Mouse (Mus musculus) testis, adult 2 months (tissue): ENCODE data around the gene Olfr315. TPM values are rescaled to one million over a fixed set of nuclear protein-coding genes. Genes with fewer than 3 reads are reported as not detected.

Source experiments
- H3K27ac ChIP-seq: fragments of 200-500 bp; 2 replicates; pipeline ENCODE4 v1.5.1; 2012; ENCODE audit warnings: low read depth, low read length; ENCODE audit not compliant: control insufficient read depth, insufficient read depth
- H3K27me3 ChIP-seq: fragments of 200-500 bp; 2 replicates; pipeline ENCODE4 v1.6.1; 2012; ENCODE audit warnings: mild to moderate bottlenecking, low read length, moderate library complexity; ENCODE audit not compliant: control insufficient read depth, insufficient read depth
- H3K36me3 ChIP-seq: fragments of 200-500 bp; 2 replicates; pipeline ENCODE4 v1.6.1; 2012; ENCODE audit warnings: mild to moderate bottlenecking, low read length; ENCODE audit not compliant: control insufficient read depth, insufficient read depth
- H3K4me1 ChIP-seq: fragments of 200-500 bp; 2 replicates; pipeline ENCODE4 v1.6.1; 2012; ENCODE audit warnings: low read length; ENCODE audit not compliant: control insufficient read depth, insufficient read depth
- H3K4me3 ChIP-seq: fragments of 200-500 bp; 2 replicates; pipeline ENCODE4 v1.5.1; 2012; ENCODE audit warnings: low read depth, mild to moderate bottlenecking, low read length, moderate library complexity, mixed read lengths; ENCODE audit not compliant: control insufficient read depth
- CTCF ChIP-seq: fragments of 200-500 bp; IDR thresholded peaks from 2 replicates; pipeline ENCODE4 v1.5.1; 2012; ENCODE audit warnings: low read depth, mild to moderate bottlenecking, inconsistent platforms, low read length, moderate library complexity; ENCODE audit not compliant: control insufficient read depth, insufficient read depth, insufficient replicate concordance
- POLR2A ChIP-seq: fragments of 200-500 bp; IDR thresholded peaks from 2 replicates; pipeline ENCODE4 v1.6.1; 2012; ENCODE audit warnings: low read depth, mild to moderate bottlenecking, inconsistent platforms, low read length, moderate library complexity; ENCODE audit not compliant: control insufficient read depth
- polyA plus RNA-seq: library from polyadenylated mRNA; depleted of rRNA; stranded (reverse); fragments of >200 nt; gene quantifications from 2 replicates; pipeline ENCODE4 v1.2.3, GENCODE M21; 2012

Olfr315 gene
- polyA plus RNA-seq, 1 experiment = not detected

DNA sequence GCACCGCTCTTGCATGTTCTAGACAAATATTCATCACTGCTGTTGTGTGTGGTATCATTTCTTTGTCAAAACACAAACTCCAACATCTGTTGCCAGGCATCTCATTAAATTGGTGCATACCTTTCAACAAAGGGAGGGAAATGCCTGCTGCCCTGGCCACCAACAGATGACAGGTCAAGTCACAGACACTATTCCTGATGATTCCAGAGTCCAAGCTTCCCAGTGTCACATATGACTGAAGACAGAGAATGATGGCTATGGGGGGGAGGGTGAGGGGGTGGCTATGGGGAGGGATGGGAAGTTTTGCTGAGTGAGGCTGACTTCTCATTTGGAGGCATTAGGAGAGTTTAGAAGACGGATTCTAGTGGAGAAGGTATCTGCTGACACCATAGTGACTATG, 11.2 kb downstream of the Olfr315 start:
- H3K4me3 ChIP-seq = no peak overlapping the region
- TF ChIP-seq CTCF (no peak), POLR2A (no peak)
- no peaks in the 10 kb centered on the region for H3K36me3 ChIP-seq
- H3K27ac ChIP-seq = no peak overlapping the region
- no peaks in the 10 kb centered on the region for H3K27me3 ChIP-seq
- H3K4me1 ChIP-seq = peaks cover 9% of the 10 kb centered on the region; the same call in 1 of the 2 replicates

GRCm38 (mm10) chr11:58787651-58788050, 14.7 kb downstream of the Olfr315 start:
- TF ChIP-seq POLR2A (no peak), CTCF (no peak)

DNA sequence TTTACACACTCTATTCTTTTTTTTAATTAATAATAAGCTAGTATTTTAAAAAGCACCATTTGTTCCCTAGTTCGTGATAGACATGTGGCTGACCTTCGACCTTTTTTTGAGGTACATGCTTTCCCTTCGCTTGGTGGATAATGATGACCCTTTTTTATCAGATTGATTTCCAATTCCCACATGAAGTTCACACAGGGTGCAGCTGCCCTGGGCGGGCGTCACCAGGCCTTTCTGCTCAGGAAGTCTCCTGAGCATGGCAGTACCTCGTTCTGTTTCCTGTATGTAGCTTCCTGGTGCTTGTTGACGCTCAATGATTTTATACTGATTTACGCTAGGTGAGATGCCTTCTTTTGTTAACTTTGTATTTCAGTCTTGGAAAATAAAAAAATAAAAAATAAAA, 15.4 kb downstream of the Olfr315 start:
- Histone ChIP-seq H3K4me3 (no peak overlapping the region), H3K36me3 (no peaks in the 10 kb centered on the region), H3K27me3 (no peaks in the 10 kb centered on the region), H3K4me1 (peaks cover 9% of the 10 kb centered on the region; the same call in 1 of the 2 replicates), H3K27ac (no peak overlapping the region)
- TF ChIP-seq CTCF = no peak
- no peak for TF ChIP-seq POLR2A

More at GRCm38 (mm10) chr11:58787651-58788050, 14.7 kb downstream of the Olfr315 start:
- Histone ChIP-seq H3K4me3 (no peak overlapping the region), H3K4me1 (peaks cover 9% of the 10 kb centered on the region; the same call in 1 of the 2 replicates), H3K27ac (no peak overlapping the region), H3K36me3 (no peaks in the 10 kb centered on the region), H3K27me3 (no peaks in the 10 kb centered on the region)

DNA sequence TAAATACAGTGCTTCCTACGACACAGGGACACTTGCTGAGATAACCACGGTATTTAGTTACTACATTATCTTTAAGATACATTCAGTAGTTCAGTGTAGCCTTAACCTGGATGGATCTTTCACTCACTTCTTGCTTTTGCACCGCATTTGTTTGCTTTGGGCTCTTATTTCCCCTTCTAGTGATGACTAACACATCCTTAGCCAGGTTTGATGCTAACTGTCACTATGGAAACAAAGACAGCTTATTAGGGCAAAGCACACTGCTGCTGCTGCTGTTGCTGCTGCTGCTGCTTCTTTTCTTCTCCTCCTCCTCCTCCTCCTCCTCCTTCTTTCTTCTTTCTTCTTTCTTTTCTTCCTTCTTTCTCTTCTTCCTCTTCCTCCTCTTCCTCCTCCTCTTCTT, 16.5 kb downstream of the Olfr315 start:
- TF ChIP-seq CTCF = no peak
- TF ChIP-seq POLR2A = no peak
- Histone ChIP-seq H3K36me3 (no peaks in the 10 kb centered on the region), H3K4me3 (no peak overlapping the region), H3K27ac (no peak overlapping the region), H3K4me1 (peaks cover 9% of the 10 kb centered on the region; the same call in 1 of the 2 replicates), H3K27me3 (no peaks in the 10 kb centered on the region)

DNA sequence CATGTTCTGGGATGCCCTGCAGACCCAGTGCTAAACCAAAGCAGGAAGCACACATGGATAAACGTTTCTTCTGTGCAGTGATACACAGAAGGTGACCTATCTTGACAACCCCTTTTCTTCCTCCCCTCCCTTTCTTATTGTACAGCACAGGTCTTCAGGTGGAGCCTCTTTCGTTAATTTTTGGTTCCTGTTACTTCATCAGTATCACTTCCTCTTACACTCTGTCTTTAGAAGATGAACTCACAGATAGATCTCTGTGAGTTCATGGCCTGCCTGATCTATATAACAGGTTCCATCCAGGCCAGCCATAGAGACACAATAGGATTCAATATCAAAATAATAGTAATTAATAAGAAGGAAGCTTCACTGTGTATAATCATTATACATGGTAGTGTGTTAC, 17.1 kb downstream of the Olfr315 start:
- TF ChIP-seq CTCF = no peak
- TF ChIP-seq POLR2A = no peak
- Histone ChIP-seq H3K27ac (no peak overlapping the region), H3K36me3 (no peaks in the 10 kb centered on the region), H3K27me3 (no peaks in the 10 kb centered on the region), H3K4me3 (no peak overlapping the region), H3K4me1 (peaks cover 9% of the 10 kb centered on the region; the same call in 1 of the 2 replicates)

GRCm38 (mm10) chr11:58790646-58791045, 17.7 kb downstream of the Olfr315 start:
- Histone ChIP-seq H3K4me3 (no peak overlapping the region), H3K27ac (no peak overlapping the region), H3K36me3 (no peaks in the 10 kb centered on the region), H3K27me3 (no peaks in the 10 kb centered on the region), H3K4me1 (peaks cover 9% of the 10 kb centered on the region; the same call in 1 of the 2 replicates)
- TF ChIP-seq POLR2A = no peak
- no peak for TF ChIP-seq CTCF

DNA sequence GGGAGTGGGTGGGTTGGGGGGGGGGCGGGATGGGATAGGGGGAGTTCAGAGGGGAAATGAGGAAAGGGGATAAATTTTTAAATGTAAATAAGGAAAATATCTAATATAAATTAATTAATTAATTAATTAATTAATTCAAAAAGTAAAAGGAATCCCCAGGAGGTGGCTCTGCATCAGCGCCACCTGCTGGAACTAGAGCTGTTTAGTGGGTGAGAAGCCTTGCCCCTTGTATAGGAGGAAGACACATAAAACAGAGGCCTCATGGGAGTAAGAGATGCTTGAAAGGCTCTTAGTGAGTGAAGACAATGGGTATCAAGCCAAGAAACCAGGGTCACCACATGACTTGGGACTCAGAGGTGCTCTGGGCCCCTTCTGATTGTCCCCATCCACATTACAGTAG, 22.9 kb downstream of the Olfr315 start:
- no peak for TF ChIP-seq CTCF
- no peak for TF ChIP-seq POLR2A

DNA sequence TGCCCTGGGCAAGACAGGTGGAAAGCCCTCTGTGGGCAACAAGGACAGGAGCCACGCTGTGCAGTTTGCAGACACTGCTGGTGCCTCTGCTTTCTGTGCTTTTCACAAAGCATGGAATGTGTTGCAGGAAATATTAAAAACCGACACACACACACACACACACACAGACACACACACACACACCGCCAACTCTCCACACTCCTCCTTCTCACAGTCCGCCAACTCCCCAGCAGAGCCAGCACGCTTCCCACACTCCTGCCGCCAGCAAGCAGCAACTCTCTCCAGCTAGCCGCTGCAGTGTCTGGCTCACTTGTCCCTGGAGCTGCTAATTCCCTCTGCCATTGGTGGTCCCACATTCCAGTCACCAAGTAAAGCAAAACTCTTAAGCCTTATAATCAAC, 23.9 kb downstream of the Olfr315 start:
- Histone ChIP-seq H3K4me1 (peaks cover 5% of the 10 kb centered on the region), H3K27ac (no peak overlapping the region), H3K27me3 (no peaks in the 10 kb centered on the region), H3K4me3 (no peak overlapping the region), H3K36me3 (no peaks in the 10 kb centered on the region)
- TF ChIP-seq POLR2A = no peak
- no peak for TF ChIP-seq CTCF

More for the DNA sequence above, 22.9 kb downstream of the Olfr315 start:
- Histone ChIP-seq H3K4me3 (no peak overlapping the region), H3K4me1 (no peaks in the 10 kb centered on the region), H3K27me3 (no peaks in the 10 kb centered on the region), H3K27ac (no peak overlapping the region), H3K36me3 (no peaks in the 10 kb centered on the region)
